15 mouse cellular contexts compared by ENCODE assay signal in the genomic region with DNA sequence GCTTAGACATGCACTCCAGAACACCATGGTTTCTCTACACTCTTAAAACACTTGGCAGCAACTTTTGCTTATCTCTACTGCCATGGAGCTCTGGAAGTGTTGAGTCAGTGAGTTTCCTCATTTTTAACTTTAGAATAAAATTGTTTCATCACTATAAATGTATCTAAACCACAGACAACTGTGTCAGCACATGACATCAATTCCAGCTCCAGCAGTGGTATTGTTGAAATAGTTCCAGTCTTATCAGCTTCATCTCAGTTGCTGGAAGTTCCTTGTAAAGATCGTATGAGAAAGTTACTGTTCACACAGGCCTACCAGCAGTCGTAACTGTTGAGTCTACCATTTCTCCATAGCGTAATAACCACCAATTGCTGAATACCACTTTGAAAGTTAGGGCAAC.
"Had no signal": no experiment of that assay in that cellular context is flagged by ENCODE, and none has a peak within 500 bp of the region (broad histone marks: within the 10 kb centered on the region; RNA-seq: fewer than 3 reads in every experiment).

No protein-coding gene starts in this region.

- ATAC-seq: liver, postnatal 0 days; midbrain, embryonic 16.5 days had no signal

- H3K4me1 ChIP-seq: limb, embryonic 15.5 days; liver, embryonic 13.5 days; lung, embryonic 15.5 days; stomach, embryonic 15.5 days had no signal

- DNase-seq: kidney, postnatal 36 days; layer of hippocampus, adult 9-11 months; layer of hippocampus, postnatal 36 days; liver, embryonic 13.5 days; liver, postnatal 0 days; lung, postnatal 4 days; right cerebral cortex, postnatal 14 days; thymus, adult 2 months; thymus, postnatal 25 days had no signal

- H3K9ac ChIP-seq: limb, embryonic 15.5 days; liver, embryonic 13.5 days; liver, postnatal 0 days; lung, embryonic 15.5 days; midbrain, embryonic 12.5 days; stomach, embryonic 15.5 days had no signal

- H3K27me3 ChIP-seq: limb, embryonic 15.5 days; liver, embryonic 13.5 days; lung, embryonic 15.5 days; stomach, embryonic 15.5 days had no signal

- H3K36me3 ChIP-seq: limb, embryonic 15.5 days; liver, embryonic 13.5 days; lung, embryonic 15.5 days; midbrain, embryonic 12.5 days; stomach, embryonic 15.5 days had no signal

- H3K9me3 ChIP-seq: limb, embryonic 15.5 days; liver, embryonic 13.5 days; lung, embryonic 15.5 days; midbrain, embryonic 12.5 days; stomach, embryonic 15.5 days had no signal

- H3K4me2 ChIP-seq: limb, embryonic 15.5 days; liver, embryonic 13.5 days; lung, embryonic 15.5 days; midbrain, embryonic 12.5 days; stomach, embryonic 15.5 days had no signal

- H3K27ac ChIP-seq: kidney, postnatal 0 days; limb, embryonic 15.5 days; liver, embryonic 13.5 days; lung, embryonic 15.5 days; midbrain, embryonic 12.5 days; stomach, embryonic 15.5 days had no signal

- H3K4me3 ChIP-seq: limb, embryonic 15.5 days; liver, embryonic 13.5 days; lung, embryonic 15.5 days; midbrain, embryonic 12.5 days; stomach, embryonic 15.5 days had no signal
